Comparison of ENCODE assay signal across 8 mouse cellular contexts in the genomic region with DNA sequence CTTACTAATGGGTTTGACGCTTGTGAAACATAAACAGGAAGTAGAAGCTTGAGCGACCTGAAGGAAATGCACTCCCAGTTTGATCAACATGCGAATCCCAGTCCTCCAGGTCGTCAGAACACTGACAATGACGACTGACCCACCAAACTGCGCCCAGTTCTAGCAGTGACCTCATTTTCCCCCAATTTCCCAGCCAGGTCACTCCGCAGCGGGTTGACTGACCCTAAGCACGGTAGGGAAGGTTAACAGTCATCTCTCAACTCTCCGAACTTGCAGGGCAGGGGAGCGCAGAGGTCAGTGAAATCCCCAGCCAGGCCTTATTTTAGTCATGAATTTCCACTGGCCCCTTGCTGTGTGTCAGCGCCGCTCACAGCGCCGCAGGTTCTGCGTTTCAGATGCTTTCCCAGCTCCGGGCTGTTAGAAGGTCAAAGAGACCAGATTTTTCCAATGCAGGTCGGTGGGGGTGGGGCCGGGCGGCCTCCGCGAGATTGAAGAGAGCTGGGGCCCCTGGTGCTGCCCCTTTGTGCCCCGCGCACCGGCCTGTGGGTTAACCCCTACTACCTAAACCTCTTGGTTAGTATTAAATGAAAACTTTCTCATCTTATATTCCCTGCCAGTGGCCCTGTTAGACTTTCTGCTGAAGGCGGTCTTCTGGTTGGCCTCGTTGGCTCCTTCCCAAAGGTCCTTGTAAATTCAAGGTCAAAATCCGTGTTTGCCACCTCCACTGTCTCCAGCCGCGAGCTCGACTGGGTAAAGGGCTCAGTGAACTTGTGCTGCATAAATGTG. TPM values are rescaled to one million over a fixed set of nuclear protein-coding genes. Genes with fewer than 3 reads are reported as not detected.
DNase-seq lines count a peak whose midpoint lies in the region; ATAC-seq and TF ChIP-seq lines count a peak whose summit lies in the region.

No protein-coding gene starts in this region.

- peak overlapping the region; percentile 84 for H3K4me2 ChIP-seq in heart, embryonic 11.5 days
- H3K4me2 ChIP-seq in neural tube, embryonic 13.5 days = peak overlapping the region; percentile 98

- no peaks in the 10 kb centered on the region for H3K9me3 ChIP-seq in embryonic facial prominence, embryonic 10.5 days
- H3K9me3 ChIP-seq in heart, embryonic 11.5 days (replicated peaks; ENCODE audit: control insufficient read depth, low read length) = no peaks in the 10 kb centered on the region
- H3K9me3 ChIP-seq in neural tube, embryonic 13.5 days = no peaks in the 10 kb centered on the region

- H3K9ac ChIP-seq in heart, embryonic 11.5 days (ENCODE audit: low read depth, low read length) = peak overlapping the region; percentile 83
- H3K9ac ChIP-seq in neural tube, embryonic 13.5 days = peak overlapping the region; percentile 81

- WGBS in embryonic facial prominence, embryonic 10.5 days = 1% methylated on average over 31 of the region's 31 CpGs
- 1% methylated on average over 31 of the region's 31 CpGs for WGBS in heart, embryonic 11.5 days (ENCODE audit: insufficient replicate concordance)
- WGBS in lung, adult 2 months = 4% methylated on average over 31 of the region's 31 CpGs
- 2% methylated on average over 31 of the region's 31 CpGs for WGBS in neural tube, embryonic 13.5 days

- TF ChIP-seq POLR2A in lung, adult 2 months (IDR thresholded peaks at IDR 0.05; ENCODE audit: borderline replicate concordance, extremely low read depth, low read depth, low read length) = peak; percentile 41; the same call in 1 of the 2 replicates

- H3K4me3 ChIP-seq in embryonic facial prominence, embryonic 10.5 days = peak overlapping the region; percentile 75
- peak overlapping the region; percentile 53 for H3K4me3 ChIP-seq in heart, embryonic 11.5 days (ENCODE audit: low read depth, low read length)
- H3K4me3 ChIP-seq in lung, adult 2 months (replicated peaks; ENCODE audit: extremely low read depth, low read depth, low read length) = peak overlapping the region; percentile 76
- H3K4me3 ChIP-seq in neural tube, embryonic 13.5 days = peak overlapping the region; percentile 57

- H3K36me3 ChIP-seq in embryonic facial prominence, embryonic 10.5 days (replicated peaks) = no peaks in the 10 kb centered on the region
- H3K36me3 ChIP-seq in heart, embryonic 11.5 days (ENCODE audit: control insufficient read depth, insufficient read depth, low read length) = no peaks in the 10 kb centered on the region
- no peaks in the 10 kb centered on the region for H3K36me3 ChIP-seq in neural tube, embryonic 13.5 days

- ATAC-seq in heart, embryonic 11.5 days (replicated peaks; ENCODE audit: insufficient number of reproducible peaks, low FRiP score, low TSS enrichment) = no peak
- ATAC-seq in neural tube, embryonic 13.5 days (ENCODE audit: low read depth) = peak; percentile 0

- no peak for TF ChIP-seq CTCF in lung, adult 2 months (IDR thresholded peaks at IDR 0.05; ENCODE audit: insufficient read depth, low read length)

- peak; percentile 46 to 50 for DNase-seq in layer of hippocampus, postnatal 25 days (ENCODE audit: extremely low spot score in 1 of 2, low spot score in 1 of 2)
- no peak for DNase-seq in layer of hippocampus, adult 9-10 months (ENCODE audit: low spot score)
- peak; percentile 66 for DNase-seq in embryonic facial prominence, embryonic 10.5 days (ENCODE audit: low spot score)
- peak; percentile 91 to 95 for DNase-seq in kidney, adult 8-10 months
- DNase-seq in lung, adult 2 months = peak; percentile 70
- peak; percentile 18 for DNase-seq in thymus, postnatal 36 days

- H3K4me1 ChIP-seq in embryonic facial prominence, embryonic 10.5 days = peaks cover 36% of the 10 kb centered on the region
- H3K4me1 ChIP-seq in heart, embryonic 11.5 days (ENCODE audit: control insufficient read depth, insufficient read depth, low read length) = peaks cover 21% of the 10 kb centered on the region
- peaks cover 7% of the 10 kb centered on the region for H3K4me1 ChIP-seq in lung, adult 2 months (ENCODE audit: control insufficient read depth, insufficient read depth, low read length)
- H3K4me1 ChIP-seq in neural tube, embryonic 13.5 days (replicated peaks) = peaks cover 33% of the 10 kb centered on the region

- peaks cover 58% of the 10 kb centered on the region for H3K27me3 ChIP-seq in embryonic facial prominence, embryonic 10.5 days (replicated peaks; ENCODE audit: low read depth, poor library complexity, severe bottlenecking)
- no peaks in the 10 kb centered on the region for H3K27me3 ChIP-seq in heart, embryonic 11.5 days (ENCODE audit: control insufficient read depth, insufficient read depth, low read length)
- H3K27me3 ChIP-seq in neural tube, embryonic 13.5 days = peaks cover 28% of the 10 kb centered on the region

- peak overlapping the region; percentile 88 for H3K27ac ChIP-seq in embryonic facial prominence, embryonic 10.5 days (replicated peaks)
- H3K27ac ChIP-seq in heart, embryonic 11.5 days (ENCODE audit: low read depth, low read length) = peak overlapping the region; percentile 99
- peak overlapping the region; percentile 89 for H3K27ac ChIP-seq in neural tube, embryonic 13.5 days (replicated peaks)

RNA-seq across cellular contexts. Expression of gene Bhlhe40, which starts 1.8 kb away (rescaled TPM):
- 10 to 100 TPM; 82.5 to 98.5 TPM for total RNA-seq in layer of hippocampus, postnatal 25 days (2021)
- 1.3 and 1.4 TPM in 2 replicates for polyA plus RNA-seq in embryonic facial prominence, embryonic 10.5 days (2016; fragmentation: Nextera tagmentation; extraction: Ambion mirVana)
- polyA plus RNA-seq in heart, embryonic 11.5 days (2014; fragmentation: Nextera tagmentation; extraction: Ambion mirVana) = 15.2 and 16.2 TPM in 2 replicates
- polyA plus RNA-seq in lung, adult 2 months (2012; rRNA removed) = 14.6 and 14.9 TPM in 2 replicates
- polyA plus RNA-seq in neural tube, embryonic 13.5 days (2015; fragmentation: Nextera tagmentation; extraction: Ambion mirVana) = 2.8 and 5.4 TPM in 2 replicates
